Mouse (Mus musculus) splenic B cell, adult 2 months (primary cell): Measurements from ENCODE around the gene Plpp3.
"Not testable (repeated sequence)": the region's sequence is repeated elsewhere in the genome, so short reads cannot be mapped to it uniquely, and the experiment has no call there.

ENCODE experiments used
- DNase-seq: peaks from one replicate; pipeline ENCODE4 v3.0.0-alpha.2; 2011; ENCODE audit warnings: low read depth, low spot score
- H3K27me3 ChIP-seq: 2 replicates; pipeline ENCODE4 v1.6.1; 2012; ENCODE audit warnings: mild to moderate bottlenecking, low read length, moderate library complexity, mixed read lengths; ENCODE audit not compliant: control insufficient read depth, poor library complexity, insufficient read depth, severe bottlenecking
- H3K36me3 ChIP-seq: 2 replicates; pipeline ENCODE4 v1.6.1; 2012; ENCODE audit warnings: mild to moderate bottlenecking, low read length, moderate library complexity, mixed read lengths; ENCODE audit not compliant: control insufficient read depth, poor library complexity, insufficient read depth, severe bottlenecking

Gene Plpp3

GRCm38 (mm10) chr4:105260385-105260784 is 103.2 kb downstream of the Plpp3 start:
- no peaks in the 10 kb centered on the region for H3K36me3 ChIP-seq
- no peak for DNase-seq
- no peaks in the 10 kb centered on the region for H3K27me3 ChIP-seq

- Histone ChIP-seq H3K27me3 (no peaks in the 10 kb centered on the region), H3K36me3 (no peaks in the 10 kb centered on the region)
- DNase-seq = no peak
Measured at GRCm38 (mm10) chr4:105260893-105261769, 104.0 kb downstream of the Plpp3 start.

GRCm38 (mm10) chr4:105262358-105262757 is 105.2 kb downstream of the Plpp3 start:
- DNase-seq = no peak
- H3K27me3 ChIP-seq = no peaks in the 10 kb centered on the region
- H3K36me3 ChIP-seq = no peaks in the 10 kb centered on the region

- peak; percentile 69 for DNase-seq
- H3K36me3 ChIP-seq = no peaks in the 10 kb centered on the region
- H3K27me3 ChIP-seq = no peaks in the 10 kb centered on the region
Measured at GRCm38 (mm10) chr4:105263600-105263999, 106.5 kb downstream of the Plpp3 start.

GRCm38 (mm10) chr4:105265041-105265440 is 107.9 kb downstream of the Plpp3 start:
- no peaks in the 10 kb centered on the region for H3K27me3 ChIP-seq
- DNase-seq = no peak
- H3K36me3 ChIP-seq = no peaks in the 10 kb centered on the region

- H3K36me3 ChIP-seq = no peaks in the 10 kb centered on the region
- no peak for DNase-seq
- no peaks in the 10 kb centered on the region for H3K27me3 ChIP-seq
Measured at GRCm38 (mm10) chr4:105265678-105266077, 108.5 kb downstream of the Plpp3 start.

- DNase-seq = no peak
Measured at GRCm38 (mm10) chr4:105268202-105268730, 111.1 kb downstream of the Plpp3 start.

GRCm38 (mm10) chr4:105269398-105269797 is 112.3 kb downstream of the Plpp3 start:
- not testable (repeated sequence) for H3K27me3 ChIP-seq, DNase-seq, H3K36me3 ChIP-seq

More at GRCm38 (mm10) chr4:105268202-105268730, 111.1 kb downstream of the Plpp3 start:
- no peaks in the 10 kb centered on the region for H3K36me3 ChIP-seq
- H3K27me3 ChIP-seq = no peaks in the 10 kb centered on the region

GRCm38 (mm10) chr4:105271166-105271565 is 114.0 kb downstream of the Plpp3 start:
- no peak for DNase-seq
- Histone ChIP-seq H3K27me3 (no peaks in the 10 kb centered on the region), H3K36me3 (no peaks in the 10 kb centered on the region)

GRCm38 (mm10) chr4:105273034-105273433 is 115.9 kb downstream of the Plpp3 start:
- no peak for DNase-seq
- H3K36me3 ChIP-seq = no peaks in the 10 kb centered on the region

GRCm38 (mm10) chr4:105273486-105273885 is 116.3 kb downstream of the Plpp3 start:
- H3K27me3 ChIP-seq = no peaks in the 10 kb centered on the region
- H3K36me3 ChIP-seq = no peaks in the 10 kb centered on the region
- no peak for DNase-seq

More at GRCm38 (mm10) chr4:105273034-105273433, 115.9 kb downstream of the Plpp3 start:
- H3K27me3 ChIP-seq = no peaks in the 10 kb centered on the region

- DNase-seq = no peak
- no peaks in the 10 kb centered on the region for H3K36me3 ChIP-seq
- H3K27me3 ChIP-seq = no peaks in the 10 kb centered on the region
Measured at GRCm38 (mm10) chr4:105275616-105276015, 118.5 kb downstream of the Plpp3 start.

GRCm38 (mm10) chr4:105276062-105276795 is 119.1 kb downstream of the Plpp3 start:
- no peaks in the 10 kb centered on the region for H3K36me3 ChIP-seq
- H3K27me3 ChIP-seq = no peaks in the 10 kb centered on the region
- DNase-seq = no peak

- DNase-seq = no peak
- H3K36me3 ChIP-seq = no peaks in the 10 kb centered on the region
- no peaks in the 10 kb centered on the region for H3K27me3 ChIP-seq
Measured at GRCm38 (mm10) chr4:105278161-105278560, 121.0 kb downstream of the Plpp3 start.
